ENCODE assay signal across 19 mouse cellular contexts in genomic region chr4:48073325-48073724, GRCm38 (mm10). TPM values are rescaled to one million over a fixed set of nuclear protein-coding genes. Genes with fewer than 3 reads are reported as not detected.
"Had no signal": no experiment of that assay in that cellular context is flagged by ENCODE, and none has a peak within 500 bp of the region (broad histone marks: within the 10 kb centered on the region; RNA-seq: fewer than 3 reads in every experiment).

No protein-coding gene starts in this region.

- H3K36me3 ChIP-seq: liver, embryonic 12.5 days; midbrain, embryonic 12.5 days; neural tube, embryonic 13.5 days; neural tube, embryonic 15.5 days had no signal

- H3K4me1 ChIP-seq: neural tube, embryonic 15.5 days had no signal

- H3K27me3 ChIP-seq: neural tube, embryonic 13.5 days; neural tube, embryonic 15.5 days had no signal

- H3K27ac ChIP-seq: liver, embryonic 12.5 days; liver, embryonic 14.5 days; midbrain, embryonic 10.5 days; midbrain, embryonic 12.5 days; neural tube, embryonic 13.5 days; neural tube, embryonic 15.5 days had no signal

- H3K4me3 ChIP-seq: liver, embryonic 12.5 days; midbrain, embryonic 10.5 days; midbrain, embryonic 12.5 days; myocyte; neural tube, embryonic 13.5 days; neural tube, embryonic 15.5 days had no signal

- DNase-seq: lung, adult 18-20 months; lung, embryonic 14.5 days; lung, postnatal 10 days; lung, postnatal 4 days; midbrain, embryonic 14.5 days; right cerebral cortex, adult 18-20 months; right cerebral cortex, postnatal 25 days; right cerebral cortex, postnatal 4 days; spleen, adult 18-20 months had no signal

- ATAC-seq: liver, embryonic 12.5 days; midbrain, embryonic 16.5 days had no signal

RNA-seq across cellular contexts. Expression of gene Nr4a3, which starts 28.4 kb away (rescaled TPM):
- polyA plus RNA-seq: liver, adult 2 months; liver, embryonic 12.5 days; liver, embryonic 16.5 days had no signal
